Mouse (Mus musculus): ENCODE measurements around the gene Atp6v1b1.

Gene Atp6v1b1

DNA sequence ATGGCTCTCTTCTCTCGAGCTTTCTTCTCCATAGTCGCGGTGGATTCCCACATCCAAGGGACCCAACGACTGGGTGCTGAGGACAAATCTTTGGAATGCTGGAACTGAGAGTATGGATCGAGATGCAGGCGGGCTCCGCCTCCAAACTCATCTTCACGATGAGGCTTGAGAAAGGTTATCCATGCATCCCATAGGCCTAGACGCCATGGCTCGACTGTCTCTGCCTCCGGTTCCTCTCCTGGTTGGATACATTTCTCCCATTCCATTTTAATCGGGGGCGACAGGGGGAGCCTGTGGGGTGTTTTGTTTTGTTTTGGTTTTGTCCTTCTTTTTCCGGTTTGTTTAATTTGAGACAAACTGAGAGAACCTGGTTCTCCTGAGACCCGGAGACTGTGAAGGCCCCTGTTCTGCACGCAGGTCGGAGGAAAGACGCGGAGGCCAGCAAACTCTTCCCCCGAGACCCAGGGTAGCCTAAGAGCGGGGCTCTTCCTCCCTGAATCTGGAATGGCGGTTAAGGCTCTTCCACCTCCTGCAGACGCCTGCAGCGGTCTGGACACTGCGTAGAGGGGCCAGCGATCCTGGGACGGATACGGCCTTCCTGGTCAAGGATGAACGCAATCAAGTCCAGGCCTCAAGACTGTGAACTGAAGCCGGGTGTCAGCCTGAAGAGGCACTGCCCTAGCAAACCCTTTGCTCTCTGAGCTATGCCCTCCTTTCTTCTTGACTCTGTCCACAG lies 27.2 kb upstream of the Atp6v1b1 start:
- DNase-seq: peak in 1 of 2 experiments; percentile 36

DNA sequence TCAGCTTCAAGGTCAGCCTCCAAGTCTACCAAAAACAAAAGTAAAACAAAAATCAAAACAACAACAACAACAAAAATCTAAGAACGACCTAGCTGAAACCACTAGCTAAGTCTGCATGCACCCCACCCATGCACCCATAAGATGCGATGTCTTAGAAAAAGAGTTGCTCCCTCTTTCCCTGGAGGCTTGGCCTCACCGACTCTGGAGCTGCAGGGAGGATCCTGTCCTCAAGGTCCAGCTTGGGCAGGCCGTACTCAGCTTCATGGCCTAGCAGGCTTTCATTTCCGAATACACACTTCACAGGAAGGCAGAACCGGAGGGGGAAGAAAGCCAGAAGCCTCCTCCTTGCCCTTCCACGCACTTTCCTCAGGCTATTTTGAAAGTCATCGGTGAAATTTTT lies 25.8 kb upstream of the Atp6v1b1 start:
- peak in 1 of 2 experiments; percentile 35 for DNase-seq

GRCm38 (mm10) chr6:83722526-83722925 lies 20.3 kb upstream of the Atp6v1b1 start:
- no peak for DNase-seq

GRCm38 (mm10) chr6:83727178-83727577 lies 15.6 kb upstream of the Atp6v1b1 start:
- DNase-seq: no peak

- DNase-seq: peak; percentile 50 to 55
Measured at GRCm38 (mm10) chr6:83728488-83728887, 14.3 kb upstream of the Atp6v1b1 start.

DNA sequence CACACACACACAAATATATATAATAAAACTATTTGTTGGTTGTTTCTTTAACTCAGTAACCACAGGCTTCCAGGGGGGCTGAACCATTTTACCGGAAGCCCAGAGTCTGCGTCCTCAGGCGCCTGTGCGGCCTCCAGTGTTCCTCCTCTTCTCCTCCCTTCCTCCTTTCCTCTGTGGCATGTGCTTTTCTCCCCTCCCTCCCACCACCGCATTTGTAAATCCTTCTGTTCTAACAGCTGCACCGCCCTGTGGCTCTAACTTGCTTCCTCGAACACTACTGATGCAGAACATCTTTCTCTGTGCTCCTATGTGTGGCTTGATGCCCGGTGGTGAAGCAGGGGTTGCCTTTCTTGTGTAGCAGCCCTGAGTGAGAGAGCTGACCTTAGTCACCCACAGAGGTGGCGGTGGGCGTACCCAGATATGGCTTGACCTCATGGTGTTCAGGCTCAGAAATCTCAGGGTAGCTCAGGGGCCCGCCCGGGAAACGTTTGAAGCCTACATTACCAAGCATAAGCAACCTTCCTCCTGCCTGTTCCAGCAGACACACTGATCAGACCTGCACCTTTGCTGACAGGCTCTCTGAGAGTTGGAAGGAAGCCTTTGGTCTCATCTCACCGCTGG lies 13.3 kb upstream of the Atp6v1b1 start:
- no peak for DNase-seq

GRCm38 (mm10) chr6:83731128-83731527 lies 11.7 kb upstream of the Atp6v1b1 start:
- DNase-seq: peak; percentile 88 to 89

DNA sequence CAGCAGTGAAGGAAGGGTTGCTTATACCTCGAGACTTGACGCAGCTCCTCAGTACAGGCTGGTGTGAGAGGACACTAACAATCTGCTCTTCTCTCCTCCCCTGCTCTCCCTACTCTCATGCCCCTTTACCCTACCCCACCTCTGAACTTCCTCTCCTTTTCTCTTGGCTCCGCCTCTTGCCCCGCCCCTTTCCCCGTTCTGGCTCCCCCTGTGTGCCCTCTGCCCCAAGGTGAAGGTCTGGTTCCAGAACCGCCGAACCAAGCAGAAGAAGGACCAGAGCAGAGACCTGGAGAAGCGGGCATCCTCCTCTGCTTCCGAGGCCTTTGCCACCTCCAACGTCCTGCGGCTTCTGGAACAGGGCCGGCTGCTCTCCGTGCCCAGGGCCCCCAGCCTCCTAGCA lies 5.5 kb upstream of the Atp6v1b1 start:
- no peak for DNase-seq

DNA sequence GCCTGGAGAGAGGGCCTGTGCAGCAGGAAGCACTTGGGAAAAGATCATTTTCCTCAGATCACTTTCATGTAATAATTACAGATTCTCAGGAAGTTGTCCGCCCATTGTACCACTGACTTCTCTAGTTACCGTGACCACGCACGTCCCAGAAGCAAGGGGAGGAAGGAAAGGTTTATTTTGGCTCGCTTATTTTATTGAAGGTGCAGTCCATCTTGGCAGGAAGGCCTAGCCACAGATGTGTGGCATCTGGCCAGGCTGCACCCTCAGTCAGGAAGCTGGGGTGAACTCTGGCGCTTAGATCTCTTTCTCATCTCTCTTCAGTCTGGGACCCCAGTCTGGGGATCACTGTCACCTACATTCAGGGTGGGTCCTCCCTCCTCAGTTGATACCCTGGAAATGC lies 4.2 kb upstream of the Atp6v1b1 start:
- DNase-seq: peak in 1 of 2 experiments; percentile 43

DNA sequence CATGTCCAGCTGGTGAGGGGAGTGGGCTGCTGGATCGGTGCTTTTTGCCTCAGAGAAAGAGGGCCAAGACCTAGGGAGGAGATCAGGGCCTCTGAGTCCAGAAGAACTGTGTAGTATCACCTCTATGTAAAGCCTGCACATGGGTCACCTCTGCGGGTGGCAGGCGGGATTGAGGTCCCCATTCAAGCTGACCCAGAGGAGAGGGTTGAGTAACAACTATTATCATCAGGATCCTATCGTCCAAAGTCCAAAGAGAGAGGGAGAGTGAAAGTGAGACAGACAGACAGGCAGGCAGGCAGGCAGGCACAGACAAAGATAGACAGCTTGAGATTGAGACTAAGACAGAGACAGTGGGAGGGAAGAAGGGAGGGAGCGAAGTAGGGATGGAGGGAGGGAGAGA lies 422 bp downstream of the Atp6v1b1 start:
- no peak for DNase-seq

DNA sequence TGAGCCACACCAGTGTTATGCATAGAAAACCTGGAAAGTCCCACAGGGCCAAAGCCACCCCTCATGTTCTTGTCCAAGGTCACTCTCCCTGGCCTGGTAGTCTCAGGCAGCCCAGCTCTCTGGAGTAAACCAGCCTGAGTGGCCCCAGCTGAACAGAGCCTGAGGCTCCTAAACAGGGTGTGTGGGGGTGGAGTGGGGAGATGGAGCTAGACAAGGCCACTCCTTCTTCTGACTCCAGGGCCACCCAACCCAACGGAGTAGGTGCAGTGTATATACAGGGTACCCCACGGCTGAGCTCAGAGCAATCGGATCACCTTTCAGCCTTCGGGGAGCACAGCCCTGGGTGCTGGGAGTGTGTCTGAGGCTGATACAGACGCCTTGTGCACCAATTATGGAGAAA lies 1.3 kb downstream of the Atp6v1b1 start:
- DNase-seq: peak; percentile 26 to 53

- peak in 1 of 2 experiments; percentile 34 for DNase-seq
Measured at GRCm38 (mm10) chr6:83744557-83744956, 1.8 kb downstream of the Atp6v1b1 start.

- no peak for DNase-seq
Measured at GRCm38 (mm10) chr6:83745466-83745865, 2.7 kb downstream of the Atp6v1b1 start.

- DNase-seq: no peak
Measured at GRCm38 (mm10) chr6:83749286-83749685, 6.5 kb downstream of the Atp6v1b1 start.

DNA sequence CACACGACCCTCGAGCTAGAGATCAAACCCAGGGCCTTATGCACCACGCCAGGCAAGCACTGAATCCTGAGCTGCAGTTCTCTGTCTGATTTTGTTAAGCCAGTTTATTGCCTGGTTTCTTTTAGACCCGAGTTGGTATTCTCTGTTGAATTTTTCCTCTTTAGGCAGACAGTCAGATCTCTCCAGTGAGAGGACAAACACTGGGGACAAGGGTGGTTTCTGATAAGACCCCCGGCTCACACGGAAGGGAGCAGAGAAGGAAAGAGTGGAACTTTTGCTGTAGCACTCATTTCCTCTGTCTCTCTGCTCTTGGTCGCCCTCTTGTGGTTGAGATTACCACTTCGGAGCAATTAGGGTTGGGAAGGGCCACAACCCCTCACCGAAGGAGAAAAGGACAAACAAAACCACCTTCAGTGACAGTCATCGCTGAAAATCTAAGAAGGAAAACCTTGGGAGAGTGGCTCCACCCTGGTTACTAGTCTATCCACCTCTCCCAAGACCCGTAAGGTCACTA lies 7.4 kb downstream of the Atp6v1b1 start:
- peak; percentile 80 to 81 for DNase-seq

DNA sequence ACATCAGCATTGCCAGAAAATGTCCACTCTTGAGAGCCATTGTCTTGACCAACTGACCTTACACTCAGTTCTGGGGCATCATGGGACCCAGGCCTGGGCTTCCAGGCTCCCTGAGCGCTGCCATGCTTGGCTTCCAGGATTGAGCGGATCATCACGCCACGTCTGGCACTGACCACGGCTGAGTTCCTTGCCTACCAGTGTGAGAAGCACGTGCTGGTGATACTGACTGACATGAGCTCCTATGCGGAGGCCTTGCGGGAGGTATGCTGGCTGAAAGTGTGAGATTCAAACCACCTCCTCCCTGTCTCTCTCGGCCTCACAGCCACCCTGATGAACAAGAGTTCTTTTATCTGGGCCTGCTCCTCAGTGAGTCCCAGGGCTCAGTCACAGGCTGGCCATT lies 13.3 kb downstream of the Atp6v1b1 start:
- no peak for DNase-seq

GRCm38 (mm10) chr6:83762344-83762743 lies 19.6 kb downstream of the Atp6v1b1 start, which contains the start of gene Ankrd53:
TSS of gene Ankrd53 (plus strand) at chr6:83762644.
- no peak for DNase-seq

DNA sequence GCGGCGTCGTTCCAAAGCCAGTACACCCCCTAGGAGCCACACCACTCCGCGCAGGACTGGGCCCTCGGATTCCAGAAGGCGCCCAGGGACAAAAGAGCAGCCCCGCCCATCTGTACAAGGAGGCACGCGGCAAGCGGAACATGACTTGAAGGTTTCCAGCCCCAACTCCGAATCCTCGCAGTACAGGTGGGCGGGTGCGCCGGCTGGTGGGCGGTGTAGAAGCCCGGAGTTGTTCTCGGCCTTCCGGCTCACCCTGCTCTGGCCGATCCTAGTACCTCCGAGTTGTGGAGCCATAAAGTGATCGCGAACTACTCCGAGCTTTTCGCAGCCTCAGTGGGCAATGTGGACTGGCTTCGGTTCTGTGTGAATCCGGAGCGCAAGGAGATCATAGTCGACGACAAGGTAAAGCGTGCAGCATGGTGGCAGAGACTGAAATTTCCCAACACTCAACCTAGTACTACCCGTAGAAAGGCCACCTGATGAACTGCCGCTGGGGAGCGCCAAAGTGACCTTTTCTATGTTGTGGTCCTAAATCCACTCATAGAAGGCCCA lies 20.2 kb downstream of the Atp6v1b1 start:
- DNase-seq: peak; percentile 64 to 79

DNA sequence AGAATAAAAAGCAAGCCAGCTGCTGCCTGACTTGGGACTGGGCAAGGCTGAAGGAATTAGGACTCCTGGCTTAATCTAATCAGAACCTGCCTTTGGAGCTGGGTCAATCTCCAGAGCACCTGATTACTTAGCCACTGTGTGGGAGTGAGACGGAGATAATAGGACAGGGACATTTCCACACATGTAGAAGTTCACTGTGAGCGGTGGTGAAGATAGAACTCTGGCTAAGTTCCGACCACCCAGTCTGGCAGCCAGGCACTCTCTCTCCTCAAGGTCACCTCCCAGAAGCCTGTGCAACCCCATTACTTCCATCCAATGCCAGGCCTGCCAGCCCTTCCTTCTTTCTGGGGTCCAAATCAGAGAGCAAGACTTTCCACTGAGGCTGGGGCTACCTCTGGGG lies 24.2 kb downstream of the Atp6v1b1 start:
- DNase-seq: no peak

DNA sequence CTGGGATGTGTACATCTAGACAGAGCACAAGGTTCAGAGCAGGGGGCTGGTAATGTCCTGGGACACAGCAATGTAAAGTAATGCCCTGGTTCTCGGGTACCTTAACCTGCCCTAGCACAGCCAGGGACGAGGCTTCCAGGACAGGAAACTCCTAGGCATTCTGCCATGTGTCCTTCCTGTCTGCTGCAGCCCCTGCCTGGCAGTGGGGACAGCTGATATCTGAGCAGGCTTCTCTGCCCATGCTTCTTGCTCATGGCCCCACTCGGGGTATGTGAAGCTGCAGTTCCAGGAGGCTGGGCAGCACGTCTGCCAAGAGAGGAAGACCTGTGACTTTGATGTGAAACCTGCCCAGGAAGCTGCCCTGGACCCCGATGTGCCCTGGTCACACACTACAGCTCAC lies 25.7 kb downstream of the Atp6v1b1 start:
- no peak for DNase-seq

- DNase-seq: no peak
Measured at GRCm38 (mm10) chr6:83774126-83774525, 31.3 kb downstream of the Atp6v1b1 start.

- peak; percentile 25 to 48 for DNase-seq
Measured at GRCm38 (mm10) chr6:83774781-83775563, 32.2 kb downstream of the Atp6v1b1 start.

Data from kidney, postnatal 4 days (tissue).